Mouse (Mus musculus) ovary, postnatal 14 days (tissue): ENCODE results near the gene Atp5b.
A peak's percentile ranks its signal among the peaks of the same experiment; 100 is the strongest.
"Not testable (repeated sequence)": the region's sequence is repeated elsewhere in the genome, so short reads cannot be mapped to it uniquely, and the experiment has no call there.

Experiments
- DNase-seq: peaks from one replicate; pipeline ENCODE4 v3.0.0; 2022; ENCODE audit warnings: low spot score

Gene Atp5b

DNA sequence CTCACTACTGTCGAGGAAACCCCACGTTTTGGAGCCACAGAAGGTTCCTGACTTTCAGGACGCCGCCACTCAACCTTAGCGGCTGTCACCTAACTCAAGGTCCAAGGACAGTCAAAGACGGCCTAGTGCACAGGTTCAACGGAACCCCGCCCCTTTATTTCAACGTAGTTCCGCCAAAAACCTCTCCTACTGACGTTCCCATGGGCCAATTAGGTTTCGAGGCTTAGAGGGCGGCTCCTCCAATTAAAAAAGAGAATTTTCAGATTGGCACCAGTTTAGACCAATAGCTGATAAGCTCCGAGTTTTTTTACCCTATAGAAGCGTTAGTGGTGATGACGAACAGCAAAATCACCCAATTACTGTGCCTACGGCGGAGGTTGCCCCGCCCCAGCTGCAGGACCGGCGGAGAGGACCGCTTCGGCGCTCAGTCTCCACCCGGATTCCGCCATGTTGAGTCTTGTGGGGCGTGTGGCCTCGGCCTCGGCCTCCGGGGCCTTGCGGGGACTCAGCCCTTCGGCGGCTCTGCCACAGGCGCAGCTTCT is at the start of gene Atp5b:
Gene Atp5b, plus strand, starts transcription at position 394 of the 542 bp plus-strand sequence.
- DNase-seq, result peak; percentile 98

DNA sequence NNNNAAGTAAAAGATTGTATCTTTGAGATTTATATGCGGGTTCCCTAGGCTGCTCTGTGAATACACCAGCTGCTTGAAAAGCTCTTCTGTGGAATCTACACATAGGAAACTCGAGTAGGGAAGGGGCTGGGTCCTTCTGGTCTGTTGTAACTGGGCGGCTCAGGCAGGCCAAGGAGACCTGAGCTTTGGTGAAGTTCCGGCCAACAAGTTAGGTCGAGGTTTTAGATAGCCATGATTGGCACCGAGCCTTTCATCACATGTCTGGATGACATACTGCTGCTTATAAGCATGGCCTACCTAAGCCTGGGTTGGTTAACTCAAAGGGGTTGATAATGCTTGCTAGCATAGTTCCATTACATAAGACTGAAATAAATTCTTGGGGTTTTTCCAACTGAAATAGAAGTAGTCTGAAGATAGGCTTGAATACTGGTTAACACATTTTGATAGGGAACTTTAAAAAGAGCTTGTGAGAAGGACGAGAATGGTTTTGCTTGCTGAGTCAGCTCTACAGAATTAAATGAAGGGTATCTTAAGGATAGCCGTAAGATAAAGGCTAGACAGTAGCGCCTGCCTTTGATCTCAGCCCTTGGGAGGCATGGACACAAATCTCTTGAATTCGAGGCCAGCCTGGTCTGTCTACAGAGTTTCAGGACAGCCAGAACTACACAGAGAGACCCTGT is 46.2 kb upstream of the Atp5b start:
- no peak for DNase-seq

DNA sequence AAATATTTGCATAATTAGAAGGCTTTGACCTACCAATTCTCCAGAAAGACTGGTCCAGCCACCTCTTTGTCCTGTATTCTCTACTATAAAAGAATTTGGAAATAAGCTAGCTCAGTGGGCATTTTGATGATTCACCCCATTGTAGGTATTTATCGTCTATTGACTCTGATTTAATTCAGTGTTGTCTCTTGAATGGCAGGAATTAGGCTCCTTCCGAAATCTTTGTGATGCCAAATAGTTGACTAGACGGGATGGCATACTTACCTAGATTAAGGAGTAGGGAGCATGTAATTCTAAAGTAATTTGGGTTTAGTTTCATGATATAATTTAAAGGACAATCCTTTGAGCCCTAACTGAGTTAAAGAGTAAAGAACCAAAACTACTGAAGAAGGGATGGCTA is 45.2 kb upstream of the Atp5b start:
- no peak for DNase-seq

DNA sequence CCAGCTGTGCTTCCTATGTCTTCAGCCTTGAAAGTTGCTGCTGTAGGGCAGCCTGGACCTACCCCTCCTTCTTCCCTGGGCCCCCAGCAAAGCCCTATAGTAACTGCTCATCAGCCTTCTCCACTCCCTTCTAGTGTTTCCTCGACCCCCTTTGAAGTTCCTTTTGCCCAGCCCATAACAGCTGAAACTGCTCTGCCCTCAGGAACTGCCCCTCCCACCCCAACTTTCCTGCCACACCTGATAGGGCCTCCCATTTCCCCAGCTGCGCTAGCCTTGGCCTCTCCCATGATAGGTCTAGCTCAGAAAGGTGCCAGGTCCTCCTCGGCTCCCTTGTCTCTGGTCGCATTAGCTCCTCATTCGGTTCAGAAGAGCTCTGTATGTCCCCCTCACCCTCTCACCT is 43.9 kb upstream of the Atp5b start:
- DNase-seq, result no peak

DNA sequence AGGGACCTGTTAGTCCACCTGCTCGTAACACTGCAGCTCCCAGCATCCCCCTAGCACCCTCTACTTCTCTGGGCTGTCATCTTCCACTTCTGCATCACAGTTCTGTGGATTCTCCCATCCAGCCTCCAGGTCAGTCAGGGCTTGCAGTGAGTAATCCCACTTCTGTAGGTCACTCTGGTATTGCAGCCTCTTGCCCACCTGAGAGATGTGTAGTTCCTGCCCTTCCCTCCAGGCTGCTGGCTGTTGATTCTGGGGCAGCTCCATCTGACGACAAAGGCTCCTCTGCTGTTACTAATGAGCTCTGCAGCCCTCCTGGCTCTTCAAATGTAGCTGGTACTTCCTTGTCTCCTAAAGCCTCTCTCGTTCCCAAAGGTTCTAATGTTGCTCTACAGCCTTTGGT is 43.2 kb upstream of the Atp5b start:
- DNase-seq, result no peak

DNA sequence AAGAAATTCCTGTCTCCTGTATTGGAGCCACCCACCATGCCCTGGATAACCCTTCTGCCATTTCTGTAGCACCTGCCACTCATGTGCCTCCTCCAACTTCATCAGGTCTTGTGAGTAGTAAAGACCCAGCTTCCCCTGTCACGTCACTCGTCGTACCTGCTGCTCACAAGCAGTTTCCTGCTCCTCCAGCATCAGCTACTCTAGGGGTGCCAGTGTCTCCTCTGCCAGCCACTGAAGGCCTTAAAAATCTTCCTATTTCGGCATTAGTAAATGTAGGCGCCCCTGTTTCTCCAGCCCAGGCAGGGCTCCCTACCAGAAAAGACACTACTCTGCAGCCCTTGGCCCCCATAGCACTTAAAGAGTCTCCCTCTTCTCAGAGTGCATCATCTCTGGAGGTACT is 42.8 kb upstream of the Atp5b start:
- DNase-seq, result no peak

DNA sequence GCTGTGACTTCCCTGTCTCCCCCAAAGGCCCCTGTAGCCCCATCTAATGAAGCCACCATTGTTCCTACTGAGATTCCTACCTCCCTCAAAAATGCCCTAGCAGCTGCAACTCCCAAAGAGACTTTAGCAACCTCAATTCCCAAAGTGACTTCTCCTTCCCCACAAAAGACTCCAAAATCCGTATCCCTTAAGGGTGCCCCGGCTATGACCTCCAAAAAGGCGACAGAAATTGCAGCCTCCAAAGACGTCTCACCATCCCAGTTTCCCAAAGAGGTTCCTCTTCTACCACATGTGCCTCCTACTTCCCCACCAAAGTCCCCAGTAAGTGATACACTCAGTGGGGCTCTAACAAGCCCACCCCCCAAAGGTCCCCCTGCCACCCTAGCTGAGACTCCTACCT is 41.4 kb upstream of the Atp5b start:
- no peak for DNase-seq

DNA sequence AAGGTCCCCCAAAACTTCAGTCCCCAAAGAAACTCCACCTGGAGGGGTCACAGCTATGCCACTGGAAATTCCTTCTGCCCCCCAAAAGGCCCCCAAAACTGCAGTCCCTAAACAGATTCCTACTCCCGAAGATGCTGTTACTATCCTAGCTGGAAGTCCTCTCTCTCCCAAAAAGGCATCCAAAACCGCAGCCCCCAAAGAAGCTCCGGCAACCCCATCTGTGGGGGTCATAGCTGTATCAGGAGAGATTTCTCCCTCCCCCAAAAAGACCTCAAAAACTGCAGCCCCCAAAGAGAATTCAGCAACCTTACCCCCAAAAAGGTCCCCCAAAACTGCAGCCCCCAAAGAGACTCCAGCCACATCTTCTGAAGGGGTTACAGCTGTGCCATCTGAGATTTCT is 40.6 kb upstream of the Atp5b start:
- no peak for DNase-seq

DNA sequence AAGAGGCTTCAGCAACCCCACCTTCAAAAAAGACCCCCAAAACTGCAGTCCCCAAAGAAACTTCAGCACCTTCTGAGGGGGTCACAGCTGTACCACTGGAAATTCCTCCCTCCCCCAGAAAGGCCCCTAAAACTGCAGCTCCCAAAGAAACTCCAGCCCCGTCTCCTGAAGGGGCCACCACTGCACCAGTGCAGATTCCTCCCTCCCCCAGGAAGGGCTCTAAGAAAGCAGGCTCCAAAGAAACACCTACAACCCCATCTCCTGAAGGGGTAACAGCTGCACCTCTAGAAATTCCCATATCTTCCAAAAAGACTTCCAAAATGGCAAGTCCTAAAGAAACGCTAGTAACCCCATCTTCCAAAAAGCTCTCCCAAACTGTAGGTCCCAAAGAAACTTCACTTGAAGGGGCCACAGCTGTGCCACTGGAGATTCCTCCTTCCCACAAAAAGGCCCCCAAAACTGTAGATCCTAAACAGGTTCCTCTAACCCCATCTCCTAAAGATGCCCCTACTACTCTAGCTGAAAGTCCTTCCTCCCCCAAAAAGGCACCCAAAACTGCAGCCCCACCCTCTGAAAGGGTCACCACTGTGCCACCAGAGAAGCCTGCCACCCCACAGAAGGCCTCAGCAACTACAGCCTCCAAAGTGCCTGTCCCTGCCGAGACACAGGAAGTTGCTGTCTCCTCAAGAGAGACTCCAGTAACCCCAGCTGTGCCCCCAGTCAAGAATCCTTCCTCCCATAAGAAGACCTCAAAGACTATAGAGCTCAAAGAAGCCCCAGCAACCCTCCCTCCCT is 39.8 kb upstream of the Atp5b start:
- DNase-seq, result no peak

DNA sequence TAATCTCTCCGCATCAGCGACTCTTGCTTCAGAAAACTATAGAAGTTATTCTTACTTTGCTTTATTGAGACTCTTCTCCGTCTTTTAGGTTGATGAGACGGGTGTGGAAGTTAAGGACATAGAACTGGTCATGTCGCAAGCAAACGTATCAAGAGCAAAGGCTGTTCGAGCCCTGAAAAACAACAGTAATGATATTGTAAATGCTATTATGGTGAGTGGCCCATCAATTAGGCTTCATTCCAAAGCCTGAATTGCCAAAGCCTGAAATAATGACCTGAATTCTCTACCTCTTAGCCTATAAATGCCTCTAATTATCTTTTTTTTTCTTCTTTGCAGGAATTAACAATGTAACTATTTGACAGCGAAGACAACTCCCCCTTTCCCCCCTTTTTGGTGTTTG is 34.9 kb upstream of the Atp5b start:
- DNase-seq, result no peak

DNA sequence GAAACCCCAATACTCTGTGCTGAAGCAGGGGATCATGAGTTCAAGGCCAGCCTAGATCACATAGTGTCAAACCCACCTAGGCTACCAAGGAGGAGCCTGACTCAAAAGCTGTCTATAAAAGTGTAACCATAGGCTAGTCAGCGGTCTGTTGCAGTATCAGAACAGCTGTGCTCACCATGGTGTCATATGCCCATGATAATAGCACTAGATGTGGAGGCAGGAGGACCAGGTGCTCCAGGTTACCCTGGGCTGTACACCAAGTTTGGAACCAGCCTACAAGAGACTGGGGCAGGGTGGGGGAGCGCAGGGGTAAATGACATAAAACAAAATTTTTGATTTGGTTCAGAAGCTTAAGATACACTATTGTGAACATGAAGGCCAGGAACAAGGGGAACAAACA is 33.3 kb upstream of the Atp5b start:
- no peak for DNase-seq

DNA sequence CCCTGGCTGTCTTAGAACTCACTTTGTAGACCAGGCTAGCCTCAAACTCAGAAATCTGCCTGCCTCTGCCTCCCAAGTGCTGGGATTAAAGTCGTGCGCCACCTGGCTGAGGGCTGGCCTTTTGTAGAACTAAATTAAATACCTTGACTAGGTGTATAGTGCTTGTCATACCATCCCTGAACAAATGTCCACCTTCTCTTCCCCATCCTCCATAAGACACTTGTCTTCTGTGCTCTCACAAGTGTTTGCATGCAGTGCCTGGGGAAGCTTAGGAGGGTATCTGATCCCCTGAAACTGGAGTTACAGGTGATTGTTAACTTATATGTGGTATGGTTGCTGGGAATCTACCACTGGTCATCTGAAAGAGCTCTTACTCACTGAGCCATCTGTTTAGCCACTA is 32.7 kb upstream of the Atp5b start:
- no peak for DNase-seq

DNA sequence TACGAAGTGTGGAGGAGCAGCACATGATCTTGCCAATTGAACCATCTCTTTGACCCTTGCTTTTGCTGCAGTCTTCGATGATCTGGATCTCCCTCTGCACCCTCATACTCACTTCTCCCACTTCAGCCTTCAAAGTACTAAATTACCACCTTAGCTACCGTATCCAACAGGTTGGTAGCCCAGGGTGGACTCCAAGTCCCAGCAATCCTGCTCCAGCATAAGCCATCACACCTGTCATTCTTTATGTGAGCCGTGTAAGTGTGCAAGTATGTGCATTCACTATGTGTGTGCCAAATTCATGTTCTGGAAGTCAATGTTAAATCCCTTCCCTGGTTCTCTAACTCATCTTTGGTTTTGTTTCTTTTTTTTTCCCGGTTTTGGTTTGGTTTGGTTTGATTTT is 31.5 kb upstream of the Atp5b start:
- DNase-seq, result no peak

DNA sequence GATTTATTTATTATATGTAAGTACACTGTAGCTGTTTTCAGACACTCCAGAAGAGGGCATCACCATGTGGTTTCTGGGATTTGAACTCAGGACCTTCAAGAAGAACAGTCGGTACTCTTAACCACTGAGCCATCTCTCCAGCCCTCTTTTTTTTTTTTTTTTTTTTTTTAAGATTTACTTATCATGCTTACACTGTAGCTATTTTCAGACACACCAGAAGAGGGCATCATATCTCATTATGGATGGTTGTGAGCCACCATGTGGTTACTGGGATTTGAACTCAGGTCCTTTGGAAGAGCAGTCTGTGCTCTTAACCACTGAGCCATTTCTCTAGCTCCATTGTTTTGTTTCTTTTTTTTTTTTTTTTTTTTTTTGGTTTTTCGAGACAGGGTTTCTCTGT is 30.9 kb upstream of the Atp5b start:
- DNase-seq, result not testable (repeated sequence)

DNA sequence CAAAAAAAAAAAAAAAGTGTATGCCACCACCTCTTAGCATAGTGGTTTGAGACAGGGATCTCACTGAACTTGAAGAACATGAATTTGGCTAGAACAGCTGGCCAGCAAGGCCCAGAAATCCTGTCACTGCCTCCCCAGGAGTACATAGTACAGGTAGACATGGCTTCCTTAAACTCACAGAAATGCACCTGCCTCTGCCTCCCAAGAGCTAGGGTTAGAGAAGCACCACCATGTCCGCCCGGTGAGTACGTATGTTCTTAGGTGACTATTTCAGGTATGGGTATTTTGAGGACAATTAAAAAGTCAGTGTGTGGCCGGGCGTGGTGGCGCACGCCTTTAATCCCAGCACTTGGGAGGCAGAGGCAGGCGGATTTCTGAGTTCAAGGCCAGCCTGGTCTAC is 30.1 kb upstream of the Atp5b start:
- DNase-seq, result no peak

DNA sequence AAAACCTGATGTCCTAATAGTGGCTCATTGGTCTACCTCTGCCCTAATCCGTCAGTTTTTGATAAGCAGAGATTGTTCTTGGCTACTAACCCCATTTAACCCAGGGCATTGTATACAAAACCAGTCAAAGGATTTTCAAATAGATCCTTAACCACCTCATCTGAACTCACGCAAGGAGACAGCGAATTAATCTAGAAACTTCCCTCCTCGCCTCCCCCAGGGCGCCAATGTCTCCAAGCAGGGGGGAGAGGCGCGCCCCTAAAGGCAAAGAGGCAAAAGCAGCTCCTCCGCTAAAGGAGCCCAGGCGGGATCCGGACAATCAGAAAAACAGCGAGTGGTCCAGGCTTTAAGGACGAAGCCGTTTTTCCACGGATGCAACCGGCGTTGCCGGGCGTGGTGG is 24.9 kb upstream of the Atp5b start:
- DNase-seq, result no peak

DNA sequence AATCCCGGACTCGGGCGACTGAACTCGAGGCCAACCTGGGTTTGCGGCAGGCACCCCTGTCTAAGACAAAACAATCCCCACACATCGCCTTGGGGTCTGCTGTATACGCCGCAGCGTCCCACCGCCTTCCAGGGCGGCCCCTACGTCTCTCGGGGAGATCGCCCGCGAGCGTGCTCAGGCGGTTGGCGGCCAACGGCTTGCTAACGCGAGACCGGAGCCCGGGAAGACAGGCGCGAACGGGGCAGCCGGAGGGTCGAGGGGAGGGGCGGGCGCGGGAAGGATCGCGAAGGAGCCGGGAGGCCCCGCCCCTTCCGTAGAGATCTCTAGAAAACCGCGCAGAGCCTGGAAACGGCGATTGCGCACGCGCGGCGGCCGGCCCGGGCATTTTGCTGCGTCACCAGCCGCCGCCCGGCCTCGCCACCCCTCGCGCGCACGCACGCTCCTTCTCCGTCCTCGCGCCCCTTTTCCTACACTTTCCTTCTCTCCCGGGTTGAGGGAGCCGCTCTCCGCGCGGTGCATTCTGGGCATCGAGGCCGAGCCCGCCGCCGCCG is 24.4 kb upstream of the Atp5b start, which contains the start of gene Ptges3:
Gene Ptges3, plus strand, starts transcription at position 354 of the 551 bp plus-strand sequence.
- DNase-seq, result peak; percentile 97

DNA sequence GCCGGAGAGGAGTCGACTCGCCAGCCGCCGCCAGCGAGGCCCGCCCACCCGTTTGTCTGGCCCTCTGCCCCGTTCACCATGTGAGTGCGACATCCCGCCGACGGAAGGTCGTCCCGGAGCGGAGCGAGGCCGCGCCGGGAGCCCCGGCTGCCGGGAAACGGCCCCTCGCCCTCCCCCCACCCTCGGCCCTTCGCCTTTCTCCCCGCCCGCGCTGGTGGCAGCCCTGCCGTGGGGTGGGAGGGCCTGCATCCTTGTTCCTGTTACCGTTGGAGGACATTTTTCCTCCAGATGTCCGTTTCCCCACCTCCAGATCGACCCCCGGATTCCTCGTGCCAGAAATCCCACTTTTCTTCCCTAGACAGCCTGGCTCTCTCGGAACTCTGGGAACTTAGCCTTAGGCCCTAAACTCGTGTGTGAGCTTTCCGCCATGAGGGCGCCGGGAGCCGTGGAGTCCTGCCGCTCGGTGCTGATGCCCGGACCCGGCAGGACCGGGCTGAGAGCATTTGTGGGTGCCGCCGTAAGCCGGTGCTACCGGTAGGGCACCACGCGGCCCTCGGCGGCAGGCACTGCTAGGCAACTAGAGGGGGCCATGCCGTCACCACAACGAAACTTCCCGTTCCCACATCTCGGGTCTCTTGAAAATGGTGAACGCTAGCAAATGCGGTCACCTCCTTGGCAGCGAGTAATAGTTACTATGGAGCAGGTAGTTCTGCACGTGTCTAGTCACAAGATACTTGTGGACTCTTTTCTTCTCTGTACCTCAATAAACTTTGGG is 23.7 kb upstream of the Atp5b start:
- DNase-seq, result peak; percentile 29

DNA sequence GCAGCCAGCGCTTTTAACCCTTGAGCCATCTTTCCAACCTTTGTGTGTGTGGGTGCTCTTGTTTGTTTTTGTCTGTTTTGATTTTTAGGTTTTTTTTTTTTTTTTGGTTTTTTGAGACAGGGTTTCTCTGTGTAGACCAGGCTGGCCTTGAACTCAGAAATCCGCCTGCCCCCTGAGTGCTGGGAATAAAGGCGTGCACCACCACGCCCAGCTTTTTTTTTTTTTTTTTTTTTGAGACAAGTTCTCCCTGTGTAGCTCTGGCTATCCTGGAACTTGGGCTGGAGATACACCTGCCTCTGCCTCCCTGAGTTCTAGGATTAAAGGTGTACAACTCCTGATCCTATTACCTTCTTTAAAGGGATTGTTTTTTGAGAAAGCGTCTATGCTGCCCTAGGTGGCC is 22.0 kb upstream of the Atp5b start:
- DNase-seq, result no peak

DNA sequence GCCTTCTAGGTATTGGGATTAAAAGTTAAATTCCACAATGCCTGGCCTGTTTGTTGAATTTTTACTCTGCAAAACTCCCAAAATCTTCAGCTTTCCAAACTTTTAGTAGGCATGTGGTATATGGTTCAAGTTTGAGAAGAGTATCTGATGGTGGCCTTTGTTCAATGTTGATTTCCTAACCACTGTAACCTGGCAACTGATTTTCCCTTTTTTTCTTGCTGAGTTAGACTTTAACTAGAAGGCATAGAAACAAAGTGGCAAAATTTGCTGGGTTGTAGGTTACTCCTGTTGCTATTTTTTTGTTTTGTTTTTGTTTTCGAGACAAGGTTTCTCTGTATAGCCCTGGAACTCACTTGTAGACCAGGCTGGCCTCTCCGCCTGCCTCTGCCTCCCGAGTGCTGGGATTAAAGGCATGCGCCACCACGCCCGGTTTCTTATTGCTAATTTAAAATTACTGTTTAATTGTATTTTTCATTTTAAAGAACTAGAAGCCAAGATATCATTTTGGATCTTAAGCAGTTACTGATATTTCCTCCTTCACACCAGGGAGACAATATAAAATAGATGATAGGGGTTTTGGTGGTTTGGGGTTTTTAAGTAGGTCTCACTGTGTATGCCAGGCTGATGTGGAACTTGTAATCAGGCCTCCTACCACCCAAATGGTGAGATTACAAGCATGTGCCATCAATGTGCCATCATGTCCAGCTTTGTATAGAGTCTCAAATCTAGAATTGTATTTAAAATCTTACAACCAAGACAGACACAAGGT is 20.7 kb upstream of the Atp5b start:
- no peak for DNase-seq

DNA sequence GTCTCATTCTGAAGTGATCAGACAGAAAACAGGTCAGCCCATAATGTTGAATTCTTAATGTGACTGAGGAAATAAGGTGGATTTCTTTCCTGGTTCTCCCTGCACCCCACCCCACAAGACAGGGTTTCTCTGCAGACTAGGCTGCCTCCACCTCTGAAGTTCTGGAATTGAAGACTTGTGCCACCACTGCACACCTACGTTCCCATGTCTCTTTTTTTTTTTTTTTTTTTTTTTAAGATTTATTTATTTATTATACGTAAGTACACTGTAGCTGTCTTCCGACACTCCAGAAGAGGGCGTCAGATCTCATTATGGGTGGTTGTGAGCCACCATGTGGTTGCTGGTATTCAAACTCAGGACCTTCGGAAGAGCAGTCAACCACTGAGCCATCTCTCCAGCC is 17.0 kb upstream of the Atp5b start:
- no peak for DNase-seq

DNA sequence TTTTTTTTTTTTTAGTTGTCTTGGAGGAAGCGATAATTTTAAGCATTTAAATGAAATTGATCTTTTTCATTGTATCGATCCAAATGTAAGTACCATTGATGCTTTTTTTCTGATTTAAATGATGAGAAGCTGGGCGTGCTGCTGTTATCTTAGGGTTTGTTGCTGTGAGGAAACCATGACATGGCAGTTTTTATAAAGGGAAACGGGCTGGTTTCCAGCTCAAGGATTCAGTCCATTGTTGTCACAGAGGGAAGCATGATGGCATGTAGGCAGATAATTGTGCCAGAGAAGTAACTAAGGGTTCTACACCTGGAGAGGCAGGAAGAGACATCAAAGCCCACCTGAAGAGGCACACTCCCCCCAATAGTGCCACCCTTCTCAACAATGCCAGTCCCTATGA is 13.9 kb upstream of the Atp5b start:
- no peak for DNase-seq
